Mouse (Mus musculus): Measurements from ENCODE around the gene Lrch4.

Lrch4 gene

GRCm38 (mm10) chr5:137652474-137652873, 23.6 kb downstream of the Lrch4 start:
- peak; percentile 85 for DNase-seq (ENCODE audit: low spot score)

GRCm38 (mm10) chr5:137653366-137653765, 24.4 kb downstream of the Lrch4 start:
- DNase-seq (ENCODE audit: low spot score) = no peak

GRCm38 (mm10) chr5:137654746-137655145, 25.8 kb downstream of the Lrch4 start:
- no peak for DNase-seq (ENCODE audit: low spot score)

- peak; percentile 80 for DNase-seq (ENCODE audit: low spot score)
These were observed 28.1 kb downstream of the Lrch4 start for GRCm38 (mm10) chr5:137656977-137657376.

GRCm38 (mm10) chr5:137660064-137660688, 31.3 kb downstream of the Lrch4 start:
- no peak for DNase-seq (ENCODE audit: low spot score)

DNA sequence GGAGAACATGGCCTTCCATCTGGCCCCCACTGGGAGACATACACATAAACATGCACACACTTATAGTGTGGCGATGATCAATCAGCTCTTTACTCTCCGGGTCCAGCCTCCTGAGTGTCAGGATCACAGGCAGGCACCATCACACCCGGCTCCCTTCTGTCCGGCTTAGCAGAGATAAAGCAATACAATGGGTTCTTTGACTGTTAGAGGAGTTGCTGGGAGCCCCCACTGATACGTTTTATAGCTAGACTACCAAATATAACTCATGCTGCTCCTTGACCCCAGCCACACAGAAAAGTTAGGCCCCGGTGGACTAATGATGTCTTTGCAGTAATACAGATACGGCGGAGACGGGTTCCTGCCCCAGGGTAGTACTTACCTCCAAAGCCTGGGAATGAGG, 34.1 kb downstream of the Lrch4 start:
- DNase-seq (ENCODE audit: low spot score) = no peak

DNA sequence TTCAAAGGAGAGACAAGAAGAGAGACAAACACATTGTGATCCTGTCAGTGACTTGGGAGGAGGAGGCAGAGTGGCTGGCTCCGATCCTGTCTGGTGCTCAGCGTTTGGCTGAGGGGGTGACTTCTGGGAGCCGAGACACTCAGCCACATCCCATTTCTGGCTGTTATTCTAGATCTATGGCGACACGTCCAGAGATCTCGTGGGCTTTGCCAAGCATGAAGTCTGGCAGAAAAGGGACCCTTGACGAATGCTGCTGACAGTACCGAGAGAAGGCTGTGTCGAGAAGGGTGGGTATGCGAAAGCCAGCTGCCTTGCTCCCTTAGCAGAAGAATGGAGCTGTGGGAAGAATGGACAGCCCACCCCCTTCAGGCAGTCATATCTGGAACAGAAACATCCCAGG, 40.0 kb downstream of the Lrch4 start:
- DNase-seq (ENCODE audit: low spot score) = no peak

DNA sequence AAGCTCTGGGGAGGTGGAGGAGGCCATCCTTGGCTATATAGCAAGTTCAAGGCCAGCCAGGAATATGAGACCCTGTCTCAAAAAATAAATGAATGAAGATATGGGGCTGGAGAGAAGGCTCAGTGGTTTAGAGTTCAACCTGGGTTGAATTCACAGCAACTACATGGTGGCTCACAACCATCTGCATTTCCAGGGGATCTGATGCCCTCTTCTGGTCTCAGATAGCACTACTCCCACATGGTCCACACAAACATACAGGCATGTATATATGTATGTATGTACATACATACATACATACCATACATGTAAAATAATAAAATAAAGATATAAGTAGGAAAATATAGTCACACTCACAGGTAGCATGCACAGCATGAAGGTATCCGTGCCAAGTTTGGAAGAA, 41.3 kb downstream of the Lrch4 start:
- DNase-seq (ENCODE audit: low spot score) = no peak

DNA sequence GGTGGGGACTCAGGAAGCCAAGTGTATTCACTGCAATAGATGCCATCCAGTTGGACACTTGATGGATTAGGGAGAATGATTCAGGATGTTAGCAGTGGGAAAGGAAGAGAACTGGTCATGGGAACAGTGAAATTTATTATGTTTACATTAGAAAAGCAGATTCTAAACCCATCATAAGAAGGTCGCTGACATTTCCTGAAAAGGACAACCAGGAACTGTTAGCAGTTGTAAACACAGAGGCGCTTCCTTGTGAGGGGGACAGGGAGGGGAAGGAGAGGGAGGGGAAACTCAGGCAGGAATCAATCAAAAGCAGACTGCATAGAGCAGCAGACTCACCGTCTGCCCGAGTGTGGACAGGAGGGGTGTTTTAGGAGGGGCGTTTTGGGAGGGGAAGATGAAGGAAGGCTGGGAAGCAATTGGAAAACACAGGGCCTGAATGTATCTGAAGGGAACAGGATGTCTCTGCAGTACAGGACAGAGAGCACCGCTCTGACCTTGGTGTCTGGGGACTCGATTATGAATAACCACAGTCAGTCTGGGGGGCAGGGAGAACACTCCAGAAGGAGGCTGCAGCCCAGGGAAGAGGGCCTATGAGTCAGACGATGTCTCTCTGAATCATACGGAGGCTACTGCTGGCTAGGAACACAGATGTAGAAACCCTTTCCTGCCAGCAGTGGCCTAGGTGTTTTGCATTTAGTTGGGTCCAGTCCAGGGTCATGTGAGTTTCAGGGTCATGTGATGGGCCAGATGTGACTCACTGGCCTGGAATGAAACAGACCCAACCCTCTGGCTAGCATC, 42.7 kb downstream of the Lrch4 start:
- peak; percentile 76 for DNase-seq (ENCODE audit: low spot score)

DNA sequence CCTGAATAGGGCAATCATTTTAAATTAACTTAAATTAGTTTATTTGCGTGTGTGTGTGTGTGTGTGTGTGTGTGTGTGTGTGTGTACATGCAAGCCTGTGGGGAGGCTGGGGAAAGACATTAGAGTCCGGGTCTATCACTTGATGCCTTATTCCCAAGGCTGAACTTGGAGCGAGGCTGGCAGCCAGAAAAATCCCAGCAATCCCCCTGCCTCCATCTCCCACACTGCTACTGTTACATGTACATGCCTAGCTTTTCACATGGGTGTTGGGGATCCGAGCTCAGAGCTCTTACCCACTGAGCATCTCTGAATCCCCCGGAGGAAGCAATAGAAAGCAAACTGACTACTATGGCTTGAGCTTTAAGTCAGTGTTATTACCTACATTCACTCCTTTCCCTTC, 43.4 kb downstream of the Lrch4 start:
- DNase-seq (ENCODE audit: low spot score) = no peak

DNA sequence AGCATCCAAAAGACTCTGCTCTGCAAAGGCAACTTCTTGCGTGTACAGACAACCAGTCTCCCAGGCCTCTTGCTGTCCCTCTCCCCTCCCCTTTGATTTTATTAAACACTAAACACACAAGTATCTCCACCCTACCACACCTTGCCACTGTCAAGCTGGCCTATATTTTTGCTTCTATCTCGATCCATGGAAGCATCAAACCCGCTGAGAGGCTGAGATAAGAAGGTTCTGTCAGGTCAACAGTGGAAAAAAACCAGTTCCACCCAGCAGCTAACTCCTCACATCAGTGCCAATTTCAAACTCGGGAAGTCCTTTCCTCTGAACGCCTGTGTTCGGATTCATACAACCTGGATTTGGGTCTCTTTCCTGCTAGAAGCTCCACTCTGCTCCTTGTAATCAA, 44.1 kb downstream of the Lrch4 start:
- DNase-seq (ENCODE audit: low spot score) = no peak

- no peak for DNase-seq (ENCODE audit: low spot score)
These were observed 45.9 kb downstream of the Lrch4 start for GRCm38 (mm10) chr5:137674786-137675185.

- DNase-seq (ENCODE audit: low spot score) = no peak
These were observed 48.9 kb downstream of the Lrch4 start for GRCm38 (mm10) chr5:137677859-137678258.

- DNase-seq (ENCODE audit: low spot score) = no peak
These were observed 49.8 kb downstream of the Lrch4 start for GRCm38 (mm10) chr5:137678736-137679135.

GRCm38 (mm10) chr5:137679726-137680125, 50.8 kb downstream of the Lrch4 start:
- DNase-seq (ENCODE audit: low spot score) = no peak

GRCm38 (mm10) chr5:137682526-137682925, 53.6 kb downstream of the Lrch4 start:
- DNase-seq (ENCODE audit: low spot score) = no peak

- peak; percentile 55 for DNase-seq (ENCODE audit: low spot score)
These were observed 54.7 kb downstream of the Lrch4 start for GRCm38 (mm10) chr5:137683388-137684293.

- DNase-seq (ENCODE audit: low spot score) = peak; percentile 99
These were observed 55.6 kb downstream of the Lrch4 start, which contains the start of gene Agfg2 for GRCm38 (mm10) chr5:137684294-137685123. TSS of gene Agfg2 (minus strand) at chr5:137684726.

DNA sequence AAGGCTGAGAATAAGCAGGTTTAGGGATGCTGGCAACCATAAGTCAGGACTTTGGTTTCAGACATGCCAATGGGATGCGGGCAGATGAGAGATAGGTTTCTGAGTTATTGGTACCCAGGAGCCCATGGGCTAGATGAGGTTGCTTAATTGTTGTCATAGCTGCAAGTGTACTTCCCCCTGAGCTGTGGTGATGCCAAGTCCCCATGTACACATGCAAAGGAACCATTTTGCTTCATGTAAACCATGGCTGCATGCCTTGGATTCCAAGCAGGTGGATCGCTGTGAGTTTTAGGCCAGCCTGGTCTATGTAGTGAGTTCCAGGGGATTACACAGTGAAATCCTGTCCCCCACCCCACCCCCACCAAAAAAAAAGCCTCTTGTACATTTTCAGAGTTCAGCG, 56.7 kb downstream of the Lrch4 start:
- no peak for DNase-seq (ENCODE audit: low spot score)

- no peak for DNase-seq (ENCODE audit: low spot score)
These were observed 57.3 kb downstream of the Lrch4 start for GRCm38 (mm10) chr5:137686127-137686790.

DNA sequence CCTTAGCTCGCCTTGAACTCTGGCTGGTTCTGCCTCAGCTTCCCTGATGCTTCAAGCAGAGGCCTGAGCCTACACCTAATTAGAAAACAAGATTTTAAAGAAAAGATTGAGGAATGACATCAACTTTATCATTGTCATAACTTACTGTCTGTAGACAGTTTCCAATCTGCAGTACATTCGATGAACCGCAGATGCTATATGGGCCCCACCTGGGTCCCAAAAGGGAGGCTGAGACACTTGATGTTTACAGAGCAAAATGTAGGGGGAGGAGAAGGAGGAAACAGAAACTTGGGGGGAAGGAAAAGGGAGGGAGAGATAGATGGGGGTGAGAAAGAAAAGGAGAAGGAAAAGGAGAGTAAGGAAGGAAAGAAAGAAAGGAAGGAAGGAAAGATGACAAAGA, 61.1 kb downstream of the Lrch4 start:
- DNase-seq (ENCODE audit: low spot score) = no peak
